Mouse (Mus musculus): ENCODE measurements around the gene Fam117b. TPM values are rescaled to one million over a fixed set of nuclear protein-coding genes. Genes with fewer than 3 reads are reported as not detected.

The Fam117b gene
- polyA plus RNA-seq, 1 experiment from 2014 or later, result 12.5 TPM

GRCm38 (mm10) chr1:59888018-59888417, 24.8 kb upstream of the Fam117b start:
- no peaks in the 10 kb centered on the region for H3K36me3 ChIP-seq (ENCODE audit: insufficient read depth, low read length)

DNA sequence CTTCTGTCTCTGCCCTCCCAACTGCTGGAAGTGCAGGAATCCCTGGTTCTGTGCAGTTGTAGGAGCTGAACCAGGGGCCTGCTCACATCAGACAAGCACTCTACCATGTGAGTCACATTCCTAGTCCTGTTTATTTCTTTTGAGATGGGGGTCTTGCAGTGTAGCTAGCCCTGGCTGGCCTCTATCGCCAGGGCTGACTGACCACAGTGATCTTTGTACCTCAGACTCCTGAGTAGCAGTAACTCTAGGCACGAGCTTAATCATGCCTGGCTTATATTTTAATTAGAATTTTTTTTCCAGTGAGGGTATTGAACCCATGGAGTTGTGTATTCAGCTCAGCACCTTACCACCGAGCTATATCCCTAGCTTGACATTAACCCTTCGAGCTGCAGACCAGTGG, 21.6 kb upstream of the Fam117b start:
- Histone ChIP-seq H3K4me2 (replicated peaks; ENCODE audit: low read depth, low read length) (no peak overlapping the region), H3K9me3 (ENCODE audit: low read length) (no peaks in the 10 kb centered on the region), H3K36me3 (ENCODE audit: insufficient read depth, low read length) (no peaks in the 10 kb centered on the region), H3K27me3 (replicated peaks; ENCODE audit: insufficient read depth, low read length) (no peaks in the 10 kb centered on the region), H3K27ac (ENCODE audit: low read length) (no peak overlapping the region), H3K4me1 (ENCODE audit: insufficient read depth, low read depth, low read length) (peaks cover 3% of the 10 kb centered on the region; the same call in 1 of the 2 replicates), H3K9ac (replicated peaks; ENCODE audit: low read depth) (no peak overlapping the region), H3K4me3 (ENCODE audit: low read depth, low read length) (no peak overlapping the region)
- TF ChIP-seq EP300 (IDR thresholded peaks at IDR 0.05) (no peak), CTCF (IDR thresholded peaks at IDR 0.05) (no peak)
- ATAC-seq (no peak), DNase-seq (ENCODE audit: low spot score) (no peak)
- 70% methylated on average over 4 of the region's 4 CpGs for WGBS

More at GRCm38 (mm10) chr1:59888018-59888417, 24.8 kb upstream of the Fam117b start:
- H3K27ac ChIP-seq (ENCODE audit: low read length), result no peak overlapping the region
- H3K4me2 ChIP-seq (replicated peaks; ENCODE audit: low read depth, low read length), result no peak overlapping the region
- no peaks in the 10 kb centered on the region for H3K4me1 ChIP-seq (ENCODE audit: insufficient read depth, low read depth, low read length)
- H3K9ac ChIP-seq (replicated peaks; ENCODE audit: low read depth), result no peak overlapping the region
- H3K9me3 ChIP-seq (ENCODE audit: low read length), result no peaks in the 10 kb centered on the region
- no peak overlapping the region for H3K4me3 ChIP-seq (ENCODE audit: low read depth, low read length)
- DNase-seq (ENCODE audit: low spot score) (no peak), ATAC-seq (0 out of 2 replicates have a peak, but pooled peaks have one; percentile 21)
- no peak for TF ChIP-seq EP300 (IDR thresholded peaks at IDR 0.05)
- H3K27me3 ChIP-seq (replicated peaks; ENCODE audit: insufficient read depth, low read length), result no peaks in the 10 kb centered on the region

DNA sequence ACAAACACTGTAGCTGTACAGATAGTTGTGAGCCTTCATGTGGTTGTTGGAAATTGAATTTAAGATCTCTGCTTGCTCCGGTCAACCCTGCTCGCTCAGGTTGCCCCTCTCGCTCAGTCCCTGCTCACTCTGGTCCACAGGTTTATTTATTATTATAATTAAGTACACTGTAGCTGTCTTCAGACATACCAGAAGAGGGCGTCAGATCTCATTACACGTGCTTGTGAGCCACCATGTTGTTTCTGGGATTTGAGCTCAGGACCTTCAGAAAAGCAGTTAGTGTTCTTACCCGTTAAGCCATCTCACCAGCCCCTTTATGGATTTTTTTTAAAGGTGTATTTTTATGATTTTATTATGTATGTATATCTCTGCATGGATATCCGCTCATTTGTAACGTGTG, 20.0 kb upstream of the Fam117b start:
- no peak overlapping the region for H3K9ac ChIP-seq (replicated peaks; ENCODE audit: low read depth)
- 87% methylated on average over 8 of the region's 8 CpGs for WGBS
- no peak overlapping the region for H3K4me2 ChIP-seq (replicated peaks; ENCODE audit: low read depth, low read length)
- H3K27ac ChIP-seq (ENCODE audit: low read length), result no peak overlapping the region
- H3K36me3 ChIP-seq (ENCODE audit: insufficient read depth, low read length), result no peaks in the 10 kb centered on the region
- H3K27me3 ChIP-seq (replicated peaks; ENCODE audit: insufficient read depth, low read length), result no peaks in the 10 kb centered on the region
- no peak for DNase-seq (ENCODE audit: low spot score)
- no peak overlapping the region for H3K4me3 ChIP-seq (ENCODE audit: low read depth, low read length)
- TF ChIP-seq EP300 (IDR thresholded peaks at IDR 0.05) (no peak), CTCF (IDR thresholded peaks at IDR 0.05) (peak; percentile 33; the same call in 1 of the 2 replicates)
- H3K9me3 ChIP-seq (ENCODE audit: low read length), result no peaks in the 10 kb centered on the region
- peaks cover 3% of the 10 kb centered on the region; the same call in 1 of the 2 replicates for H3K4me1 ChIP-seq (ENCODE audit: insufficient read depth, low read depth, low read length)
- ATAC-seq, result no peak

DNA sequence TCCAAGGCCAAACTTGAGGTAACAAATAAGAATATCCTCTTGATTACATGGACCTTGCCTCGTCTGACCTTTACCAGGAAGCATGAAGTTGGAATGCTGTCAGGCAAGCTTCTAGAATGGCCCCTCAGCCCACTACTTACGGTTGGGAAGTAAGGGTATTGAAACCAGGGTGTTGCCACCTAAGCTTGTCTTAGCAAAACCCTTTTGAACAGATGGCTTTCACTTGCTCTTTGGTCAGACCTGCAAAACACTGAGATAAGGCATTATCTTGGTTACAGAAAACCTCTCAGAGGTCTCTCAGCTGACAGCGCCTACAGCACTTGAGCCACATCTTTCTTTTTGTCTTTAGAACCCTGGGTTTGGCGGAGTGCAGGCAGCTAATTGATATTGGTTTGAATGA, 18.8 kb upstream of the Fam117b start:
- no peak overlapping the region for H3K4me2 ChIP-seq (replicated peaks; ENCODE audit: low read depth, low read length)
- H3K27ac ChIP-seq (ENCODE audit: low read length), result no peak overlapping the region
- H3K9me3 ChIP-seq (ENCODE audit: low read length), result no peaks in the 10 kb centered on the region
- no peak overlapping the region for H3K4me3 ChIP-seq (ENCODE audit: low read depth, low read length)
- peaks cover 3% of the 10 kb centered on the region; the same call in 1 of the 2 replicates for H3K4me1 ChIP-seq (ENCODE audit: insufficient read depth, low read depth, low read length)
- no peaks in the 10 kb centered on the region for H3K27me3 ChIP-seq (replicated peaks; ENCODE audit: insufficient read depth, low read length)
- WGBS, result 57% methylated on average over 4 of the region's 4 CpGs
- no peaks in the 10 kb centered on the region for H3K36me3 ChIP-seq (ENCODE audit: insufficient read depth, low read length)
- no peak overlapping the region for H3K9ac ChIP-seq (replicated peaks; ENCODE audit: low read depth)
- TF ChIP-seq CTCF (IDR thresholded peaks at IDR 0.05) (no peak), EP300 (IDR thresholded peaks at IDR 0.05) (no peak)
- ATAC-seq, result no peak
- no peak for DNase-seq (ENCODE audit: low spot score)

DNA sequence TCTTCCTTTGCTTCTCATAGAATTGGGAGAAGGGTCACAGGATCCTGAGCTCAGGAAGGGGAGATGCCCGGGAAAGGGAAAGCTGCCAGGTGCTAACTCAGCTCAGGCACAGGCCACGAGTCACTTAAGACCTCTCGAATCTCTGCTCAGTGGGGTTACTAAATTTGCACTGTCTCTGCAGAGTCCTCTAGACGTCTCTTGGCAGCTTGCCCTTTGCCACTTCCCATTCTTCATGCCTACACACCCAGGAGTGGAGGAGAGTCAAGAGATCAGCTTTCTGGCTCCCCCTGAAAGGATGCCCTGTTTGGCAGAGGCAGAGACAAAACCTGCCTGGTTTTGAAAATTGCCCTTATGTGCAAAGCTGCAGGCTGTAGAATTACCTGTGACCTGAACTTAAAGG, 17.4 kb upstream of the Fam117b start:
- H3K27me3 ChIP-seq (replicated peaks; ENCODE audit: insufficient read depth, low read length), result no peaks in the 10 kb centered on the region
- DNase-seq (ENCODE audit: low spot score) (peak; percentile 80), ATAC-seq (peak; percentile 87)
- H3K9ac ChIP-seq (replicated peaks; ENCODE audit: low read depth), result no peak overlapping the region
- no peak overlapping the region for H3K4me3 ChIP-seq (ENCODE audit: low read depth, low read length)
- no peaks in the 10 kb centered on the region for H3K9me3 ChIP-seq (ENCODE audit: low read length)
- TF ChIP-seq EP300 (IDR thresholded peaks at IDR 0.05) (no peak), CTCF (IDR thresholded peaks at IDR 0.05) (no peak)
- whole genome bisulfite sequencing, result 11% methylated on average over 4 of the region's 4 CpGs
- H3K4me1 ChIP-seq (ENCODE audit: insufficient read depth, low read depth, low read length), result peaks cover 3% of the 10 kb centered on the region; the same call in 1 of the 2 replicates
- H3K27ac ChIP-seq (ENCODE audit: low read length), result no peak overlapping the region
- H3K4me2 ChIP-seq (replicated peaks; ENCODE audit: low read depth, low read length), result no peak overlapping the region
- no peaks in the 10 kb centered on the region for H3K36me3 ChIP-seq (ENCODE audit: insufficient read depth, low read length)

- Histone ChIP-seq H3K4me1 (ENCODE audit: insufficient read depth, low read depth, low read length) (peaks cover 3% of the 10 kb centered on the region; the same call in 1 of the 2 replicates), H3K27ac (ENCODE audit: low read length) (no peak overlapping the region), H3K9me3 (ENCODE audit: low read length) (no peaks in the 10 kb centered on the region), H3K4me2 (replicated peaks; ENCODE audit: low read depth, low read length) (no peak overlapping the region), H3K36me3 (ENCODE audit: insufficient read depth, low read length) (no peaks in the 10 kb centered on the region), H3K4me3 (ENCODE audit: low read depth, low read length) (no peak overlapping the region), H3K9ac (replicated peaks; ENCODE audit: low read depth) (no peak overlapping the region), H3K27me3 (replicated peaks; ENCODE audit: insufficient read depth, low read length) (no peaks in the 10 kb centered on the region)
- ATAC-seq, result no peak
- no peak for DNase-seq (ENCODE audit: low spot score)
- 58% methylated on average over 5 of the region's 5 CpGs for WGBS
- TF ChIP-seq EP300 (IDR thresholded peaks at IDR 0.05), result no peak
- no peak for TF ChIP-seq CTCF (IDR thresholded peaks at IDR 0.05)
Observed at GRCm38 (mm10) chr1:59897147-59897798, 15.5 kb upstream of the Fam117b start.

Data from lung, postnatal 0 days (tissue).